Mouse (Mus musculus): ENCODE measurements at regions not wholly inside any gene's neighbourhood (a gene's known extent, or its start where the extent isn't known, plus 50 kb on each side); places are given as distances from the start of the nearest gene placed in this dataset.

DNA sequence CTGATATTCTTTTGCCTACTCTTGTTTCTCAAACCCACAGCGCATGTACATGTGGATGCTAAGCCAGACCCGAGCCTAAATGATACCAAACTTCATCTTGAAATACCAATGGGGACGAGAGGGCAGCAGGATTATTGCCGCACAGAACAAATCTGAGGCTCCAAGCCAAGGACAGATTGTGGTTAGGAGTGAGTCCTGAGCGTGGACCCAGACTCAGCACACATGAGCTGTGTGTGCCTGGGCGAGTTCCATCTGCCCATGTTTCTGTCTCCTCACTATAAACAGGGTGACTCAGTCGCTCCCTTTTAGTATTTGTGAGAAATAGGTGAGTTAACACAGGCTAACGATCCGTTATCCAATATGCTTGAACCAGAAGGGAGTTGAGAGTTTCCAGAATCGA is 92.4 kb upstream of the Gadd45a start:
- Histone ChIP-seq H3K9me3 (replicated peaks) (no peaks in the 10 kb centered on the region), H3K27me3 (peaks cover 13% of the 10 kb centered on the region; the same call in 1 of the 2 replicates), H3K4me1 (replicated peaks) (peaks cover 6% of the 10 kb centered on the region; the same call in 1 of the 2 replicates), H3K4me2 (no peak overlapping the region), H3K9ac (no peak overlapping the region), H3K27ac (no peak overlapping the region), H3K36me3 (no peaks in the 10 kb centered on the region), H3K4me3 (replicated peaks) (no peak overlapping the region)
- ATAC-seq (ENCODE audit: low read depth): no peak
- no peak for DNase-seq
- WGBS (ENCODE audit: insufficient replicate concordance): 67% methylated on average over 10 of the region's 10 CpGs

DNA sequence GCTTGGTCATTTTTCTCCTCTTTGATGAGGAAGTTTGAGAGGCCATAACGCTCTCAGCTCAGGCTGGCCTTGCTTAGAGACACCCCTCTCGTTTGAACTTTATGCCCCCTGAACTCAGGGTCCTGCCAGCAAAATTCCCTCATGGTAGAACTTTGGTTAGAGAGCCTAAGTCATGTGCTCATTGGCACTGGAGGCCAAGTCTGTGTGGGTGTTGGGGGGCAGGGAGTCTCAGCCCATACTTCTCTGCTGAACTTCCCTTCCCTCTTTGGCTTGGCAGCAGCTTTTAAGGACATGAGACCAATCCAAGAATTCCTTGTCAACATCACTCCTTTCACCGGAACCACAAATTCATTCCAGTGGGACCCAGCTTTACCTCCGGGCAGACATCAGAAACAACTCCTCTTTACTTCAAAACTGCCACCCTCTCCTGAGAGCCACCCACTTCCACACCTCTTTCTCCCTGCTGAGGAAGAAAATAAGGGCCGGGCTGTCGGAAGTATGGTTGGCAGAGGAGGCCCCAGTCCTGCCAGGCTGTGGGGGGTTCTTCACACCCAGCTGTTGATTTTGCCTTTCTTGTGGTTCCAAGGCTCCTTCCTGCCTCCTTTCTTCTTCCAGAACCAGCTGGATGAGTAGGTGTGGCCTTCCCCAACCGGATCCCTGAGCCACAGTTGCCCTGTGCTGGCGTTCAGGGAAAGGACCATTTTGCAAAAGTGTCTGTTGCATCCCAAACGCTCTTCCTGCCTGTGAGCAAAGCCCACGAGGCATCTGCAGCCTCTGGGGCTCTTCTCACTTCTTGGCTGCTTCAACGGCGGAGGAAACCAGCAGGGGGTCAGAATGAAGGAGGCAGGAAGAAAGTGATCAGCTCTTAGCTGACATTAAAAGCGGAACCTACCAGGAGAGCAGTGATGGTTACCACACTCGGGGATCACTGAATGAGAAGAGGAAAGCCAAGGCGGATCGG is 91.5 kb upstream of the Gadd45a start:
- no peaks in the 10 kb centered on the region for H3K9me3 ChIP-seq (replicated peaks)
- H3K4me2 ChIP-seq: no peak overlapping the region
- ATAC-seq (ENCODE audit: low read depth): no peak
- peaks cover 13% of the 10 kb centered on the region; the same call in 1 of the 2 replicates for H3K27me3 ChIP-seq
- peaks cover 6% of the 10 kb centered on the region; the same call in 1 of the 2 replicates for H3K4me1 ChIP-seq (replicated peaks)
- H3K4me3 ChIP-seq (replicated peaks): no peak overlapping the region
- no peak overlapping the region for H3K9ac ChIP-seq
- no peak for DNase-seq
- H3K36me3 ChIP-seq: no peaks in the 10 kb centered on the region
- no peak overlapping the region for H3K27ac ChIP-seq
- WGBS (ENCODE audit: insufficient replicate concordance): 33% methylated on average over 16 of the region's 16 CpGs

DNA sequence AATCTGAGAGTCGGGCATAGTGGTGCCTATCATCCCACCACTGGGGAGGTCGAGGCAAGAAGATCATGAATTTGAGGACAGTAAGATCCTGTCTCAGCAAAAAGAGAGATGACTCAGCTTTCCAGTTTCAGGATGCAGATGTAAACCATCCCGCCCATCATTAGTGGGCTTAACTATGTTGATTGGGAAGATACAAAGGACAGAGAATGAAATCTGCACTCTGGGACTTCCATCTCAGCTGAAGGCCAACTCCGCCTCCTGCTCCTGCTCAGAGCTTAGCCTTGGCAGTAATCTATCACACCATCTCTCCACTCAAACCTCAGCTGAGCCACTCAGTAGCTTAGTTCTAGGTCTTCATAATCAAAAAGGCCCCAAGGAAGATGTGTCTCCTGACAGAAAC is 90.5 kb upstream of the Gadd45a start:
- no peak for ATAC-seq (ENCODE audit: low read depth)

DNA sequence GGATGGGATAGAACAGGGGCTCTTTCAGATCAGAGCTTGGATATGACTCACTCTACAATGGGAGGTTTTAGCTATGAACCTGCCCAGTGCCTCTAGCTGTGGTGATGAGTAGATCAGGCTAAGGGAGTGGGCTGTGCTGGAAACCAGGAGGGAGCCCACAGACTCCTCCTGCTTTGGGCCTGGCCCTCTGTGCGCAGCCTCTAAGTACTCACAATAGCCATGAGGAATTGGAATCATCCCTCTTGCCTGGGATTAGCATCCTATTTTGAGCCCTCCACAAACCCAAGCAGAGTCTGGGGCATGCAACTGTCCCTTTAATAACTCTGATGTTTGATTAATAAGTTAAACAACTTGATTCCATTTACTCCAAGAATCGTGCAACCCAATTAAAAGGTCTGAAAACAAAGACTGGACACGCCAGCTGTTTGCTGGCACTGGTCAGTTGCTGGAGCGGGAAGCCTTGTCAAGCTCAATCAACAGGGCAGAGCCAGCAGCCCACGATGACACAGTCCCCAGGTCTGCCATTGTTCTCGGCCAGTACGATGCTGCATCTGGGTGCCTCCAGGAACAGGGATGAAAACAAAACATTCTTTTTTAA is 88.6 kb upstream of the Gadd45a start:
- 69% methylated on average over 7 of the region's 7 CpGs for WGBS (ENCODE audit: insufficient replicate concordance)
- no peak for ATAC-seq (ENCODE audit: low read depth)
- H3K9ac ChIP-seq: no peak overlapping the region
- DNase-seq: no peak
- no peak overlapping the region for H3K4me3 ChIP-seq (replicated peaks)
- H3K4me1 ChIP-seq (replicated peaks): peaks cover 6% of the 10 kb centered on the region; the same call in 1 of the 2 replicates
- no peaks in the 10 kb centered on the region for H3K36me3 ChIP-seq
- H3K27ac ChIP-seq: no peak overlapping the region
- H3K9me3 ChIP-seq (replicated peaks): no peaks in the 10 kb centered on the region
- H3K4me2 ChIP-seq: no peak overlapping the region
- peaks cover 10% of the 10 kb centered on the region; the same call in 1 of the 2 replicates for H3K27me3 ChIP-seq

More for the DNA sequence above, 90.5 kb upstream of the Gadd45a start:
- 62% methylated on average over 4 of the region's 4 CpGs for WGBS (ENCODE audit: insufficient replicate concordance)
- DNase-seq: no peak
- no peak overlapping the region for H3K27ac ChIP-seq
- no peak overlapping the region for H3K4me2 ChIP-seq
- H3K9ac ChIP-seq: no peak overlapping the region
- peaks cover 6% of the 10 kb centered on the region; the same call in 1 of the 2 replicates for H3K4me1 ChIP-seq (replicated peaks)
- peaks cover 13% of the 10 kb centered on the region; the same call in 1 of the 2 replicates for H3K27me3 ChIP-seq
- H3K36me3 ChIP-seq: no peaks in the 10 kb centered on the region
- H3K4me3 ChIP-seq (replicated peaks): no peak overlapping the region
- H3K9me3 ChIP-seq (replicated peaks): no peaks in the 10 kb centered on the region

DNA sequence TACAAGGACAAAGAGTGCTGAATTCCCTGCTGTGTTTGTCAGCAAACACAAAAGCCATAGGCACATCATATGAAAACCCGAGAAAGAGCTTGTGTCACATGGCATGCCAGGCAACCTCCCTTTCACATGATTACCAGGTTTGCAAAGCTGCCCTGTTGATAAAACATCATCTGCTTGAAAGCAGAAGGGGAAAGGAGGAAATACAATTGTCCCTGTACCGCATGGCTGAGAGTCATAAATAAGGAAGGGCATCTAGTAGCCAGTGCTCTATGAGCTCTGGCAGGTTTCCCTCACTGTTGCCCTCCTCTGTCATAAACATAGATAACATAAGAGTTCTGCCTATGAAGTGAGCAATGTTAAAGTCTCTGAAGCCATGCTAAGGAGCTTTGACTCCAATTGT is 86.8 kb upstream of the Gadd45a start:
- no peak for DNase-seq
- H3K27me3 ChIP-seq: peaks cover 4% of the 10 kb centered on the region; the same call in 1 of the 2 replicates
- no peak overlapping the region for H3K9ac ChIP-seq
- no peak overlapping the region for H3K4me3 ChIP-seq (replicated peaks)
- no peaks in the 10 kb centered on the region for H3K9me3 ChIP-seq (replicated peaks)
- ATAC-seq (ENCODE audit: low read depth): no peak
- no peaks in the 10 kb centered on the region for H3K36me3 ChIP-seq
- WGBS (ENCODE audit: insufficient replicate concordance): 31% methylated on average over 2 of the region's 2 CpGs
- H3K4me2 ChIP-seq: no peak overlapping the region
- no peak overlapping the region for H3K27ac ChIP-seq
- 0 out of 2 replicates have a peak, but pooled peaks cover 3% of the 10 kb centered on the region for H3K4me1 ChIP-seq (replicated peaks)

DNA sequence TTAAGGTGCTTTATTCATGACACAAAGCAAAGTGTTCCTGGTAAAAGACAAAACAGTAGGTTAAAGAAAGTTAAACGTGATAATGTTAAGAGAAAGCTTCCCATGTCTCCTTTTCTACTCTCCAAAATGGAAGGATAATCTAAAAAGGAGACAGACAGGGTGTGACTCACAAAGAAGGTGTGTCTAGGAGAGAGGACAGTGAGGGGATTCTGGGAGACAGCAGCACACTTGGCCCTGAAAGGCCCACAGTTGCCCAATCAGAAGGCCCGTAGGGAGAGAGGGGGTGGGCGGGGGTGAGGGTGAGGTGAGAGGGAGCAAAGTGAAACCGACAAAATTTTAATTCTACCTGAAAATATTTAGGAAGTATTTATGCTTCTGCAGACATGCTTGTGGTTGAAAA is 85.8 kb upstream of the Gadd45a start:
- H3K9me3 ChIP-seq (replicated peaks): no peaks in the 10 kb centered on the region
- H3K9ac ChIP-seq: no peak overlapping the region
- H3K27me3 ChIP-seq: peaks cover under 1% of the 10 kb centered on the region; the same call in 1 of the 2 replicates
- H3K4me3 ChIP-seq (replicated peaks): no peak overlapping the region
- ATAC-seq (ENCODE audit: low read depth): no peak
- H3K4me2 ChIP-seq: no peak overlapping the region
- H3K36me3 ChIP-seq: no peaks in the 10 kb centered on the region
- WGBS (ENCODE audit: insufficient replicate concordance): 55% methylated on average over 4 of the region's 4 CpGs
- no peak for DNase-seq
- no peak overlapping the region for H3K27ac ChIP-seq
- no peaks in the 10 kb centered on the region for H3K4me1 ChIP-seq (replicated peaks)

DNA sequence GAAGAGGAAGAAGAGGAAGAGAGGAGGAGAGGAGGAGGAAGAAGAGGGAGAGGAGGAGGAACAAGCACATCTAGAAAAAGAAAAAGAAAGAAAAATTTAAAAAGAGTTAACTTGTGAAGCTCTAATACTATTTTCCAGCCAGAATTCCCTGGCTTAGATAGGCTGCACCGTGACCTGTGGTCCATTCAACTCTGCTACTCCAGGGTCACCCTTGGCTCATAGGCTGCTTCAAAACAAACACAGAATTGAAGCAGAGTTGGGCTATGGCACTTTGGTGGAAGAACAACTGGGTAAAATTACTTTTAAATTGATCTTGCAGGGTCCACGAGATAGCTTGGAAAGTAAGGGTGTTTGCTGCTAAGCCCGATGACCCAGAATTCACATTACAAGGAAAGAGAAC is 79.0 kb upstream of the Gadd45a start:
- DNase-seq (no peak), ATAC-seq (ENCODE audit: low read depth) (no peak)
- H3K4me2 ChIP-seq: no peak overlapping the region
- H3K36me3 ChIP-seq: no peaks in the 10 kb centered on the region
- H3K27ac ChIP-seq: no peak overlapping the region
- peaks cover 19% of the 10 kb centered on the region for H3K27me3 ChIP-seq
- H3K4me1 ChIP-seq (replicated peaks): peaks cover 11% of the 10 kb centered on the region
- no peak overlapping the region for H3K9ac ChIP-seq
- WGBS (ENCODE audit: insufficient replicate concordance): 71% methylated on average over 3 of the region's 3 CpGs
- no peaks in the 10 kb centered on the region for H3K9me3 ChIP-seq (replicated peaks)
- no peak overlapping the region for H3K4me3 ChIP-seq (replicated peaks)

DNA sequence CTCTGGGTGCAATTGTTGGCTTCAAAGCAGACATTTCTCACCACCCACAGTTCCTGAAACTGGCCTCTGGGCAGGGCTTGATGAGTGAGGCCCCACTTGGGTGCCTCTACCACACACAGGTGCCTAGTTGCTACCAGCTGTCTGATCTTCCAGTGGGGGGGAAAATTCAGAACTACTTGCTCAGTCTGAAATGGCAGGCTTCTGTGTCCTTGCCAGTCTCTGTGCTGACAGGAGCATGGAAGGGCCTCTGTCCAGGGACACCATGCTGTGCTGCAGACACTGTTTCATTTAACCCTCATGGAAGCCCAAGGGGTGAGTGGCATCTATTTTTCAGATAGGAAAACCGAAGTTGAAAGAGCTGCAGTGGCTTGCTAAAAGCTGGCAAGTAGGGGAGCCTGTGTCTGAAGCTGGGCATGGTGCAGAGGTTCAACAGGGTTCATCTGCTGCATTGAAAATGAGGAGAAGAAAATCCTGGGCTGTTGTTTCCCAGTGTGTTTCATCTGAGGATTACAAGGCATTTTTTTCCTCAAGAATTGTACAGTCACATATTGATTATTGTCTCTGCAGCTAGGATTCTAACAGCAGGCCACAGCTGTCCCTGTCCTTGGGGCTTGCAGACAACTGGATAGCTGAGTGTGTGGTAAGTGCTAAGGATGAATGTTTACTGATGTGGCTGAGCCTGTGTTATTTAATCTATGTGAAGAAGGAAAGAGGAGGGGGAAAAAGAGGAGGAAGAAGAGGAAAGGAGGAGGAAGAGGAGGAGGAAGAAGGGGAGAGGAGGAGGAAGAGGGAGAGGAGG is 78.4 kb upstream of the Gadd45a start:
- no peak for DNase-seq

DNA sequence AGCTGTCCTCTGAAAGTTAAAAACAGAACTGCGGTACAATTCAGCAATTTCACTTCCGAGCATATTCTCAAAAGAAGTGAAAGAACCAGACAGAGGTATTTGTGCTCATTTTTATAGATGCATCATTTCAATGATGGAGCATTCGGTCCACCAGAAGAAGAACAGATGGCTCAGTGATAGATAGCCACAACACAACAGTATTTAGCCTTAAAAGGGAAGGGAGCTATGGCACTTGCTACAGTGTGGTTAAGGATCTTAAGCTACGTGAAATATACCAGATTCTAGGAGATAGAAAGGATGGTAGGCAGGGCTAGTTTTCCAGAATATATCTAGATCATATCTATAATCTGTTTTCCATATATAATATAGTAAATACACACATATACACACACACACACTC is 77.5 kb upstream of the Gadd45a start:
- Histone ChIP-seq H3K27ac (no peak overlapping the region), H3K9ac (no peak overlapping the region), H3K36me3 (no peaks in the 10 kb centered on the region), H3K4me1 (replicated peaks) (peaks cover 11% of the 10 kb centered on the region), H3K4me2 (no peak overlapping the region), H3K27me3 (peaks cover 20% of the 10 kb centered on the region), H3K4me3 (replicated peaks) (no peak overlapping the region), H3K9me3 (replicated peaks) (no peaks in the 10 kb centered on the region)
- ATAC-seq (ENCODE audit: low read depth): no peak
- 70% methylated on average over 4 of the region's 4 CpGs for WGBS (ENCODE audit: insufficient replicate concordance)
- DNase-seq: no peak

More for the DNA sequence above, 78.4 kb upstream of the Gadd45a start:
- Histone ChIP-seq H3K27ac (no peak overlapping the region), H3K4me2 (no peak overlapping the region), H3K4me3 (replicated peaks) (no peak overlapping the region), H3K9me3 (replicated peaks) (no peaks in the 10 kb centered on the region), H3K9ac (no peak overlapping the region), H3K36me3 (no peaks in the 10 kb centered on the region), H3K27me3 (peaks cover 20% of the 10 kb centered on the region), H3K4me1 (replicated peaks) (peaks cover 11% of the 10 kb centered on the region)
- 40% methylated on average over 1 of the region's 1 CpGs for WGBS (ENCODE audit: insufficient replicate concordance)
- ATAC-seq (ENCODE audit: low read depth): no peak

DNA sequence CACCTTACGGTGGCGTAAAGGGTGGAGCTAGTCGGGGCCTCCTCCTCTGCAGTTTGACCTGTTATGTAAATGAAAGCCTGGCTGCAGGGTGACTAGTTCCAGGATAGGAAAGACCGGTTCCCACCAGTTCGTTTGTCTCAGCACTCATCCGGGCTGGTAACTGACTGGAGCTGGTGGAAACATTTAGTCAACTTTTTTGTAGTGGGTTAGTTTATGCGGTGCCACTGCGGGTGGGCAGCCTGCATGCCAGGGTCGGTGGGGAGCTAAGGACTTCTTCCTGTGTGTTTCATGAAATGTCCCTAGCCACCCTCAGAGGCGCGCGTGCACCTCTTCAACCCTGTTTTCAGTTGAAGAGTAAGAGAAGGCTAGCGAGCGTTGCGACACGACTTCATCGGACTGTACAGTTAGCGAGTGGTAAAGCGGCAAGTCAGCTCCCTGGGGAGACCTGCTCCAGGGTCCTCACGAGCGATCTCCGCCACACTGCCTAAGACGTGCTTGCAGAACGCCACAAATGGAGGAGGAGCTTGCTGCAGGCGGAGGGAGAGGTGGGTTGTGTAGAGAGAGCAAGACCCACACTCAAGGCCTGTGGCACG is 76.5 kb upstream of the Gadd45a start:
- 15% methylated on average over 26 of the region's 26 CpGs for WGBS (ENCODE audit: insufficient replicate concordance)
- H3K4me3 ChIP-seq (replicated peaks): peak overlapping the region; percentile 11
- peak; percentile 54 for ATAC-seq (ENCODE audit: low read depth)
- H3K4me2 ChIP-seq: peak overlapping the region; percentile 58
- H3K9me3 ChIP-seq (replicated peaks): no peaks in the 10 kb centered on the region
- no peak overlapping the region for H3K27ac ChIP-seq
- no peaks in the 10 kb centered on the region for H3K36me3 ChIP-seq
- peaks cover 11% of the 10 kb centered on the region for H3K4me1 ChIP-seq (replicated peaks)
- DNase-seq: no peak
- H3K27me3 ChIP-seq: peaks cover 20% of the 10 kb centered on the region
- H3K9ac ChIP-seq: peak overlapping the region; percentile 26; the same call in 1 of the 2 replicates

Data from liver, embryonic 13.5 days (tissue).